Mouse (Mus musculus) E14TG2a.4 (cell line): ENCODE measurements around the gene Fam227a.
"Not testable (repeated sequence)": the region's sequence is repeated elsewhere in the genome, so short reads cannot be mapped to it uniquely, and the experiment has no call there.

ENCODE experiments used
- H3K27me3 ChIP-seq: 2 replicates; pipeline ENCODE4 v1.6.1; 2014; ENCODE audit warnings: low read length, control low read depth; ENCODE audit not compliant: insufficient read depth
- H3K36me3 ChIP-seq: 2 replicates; pipeline ENCODE4 v1.6.1; 2014; ENCODE audit warnings: low read length, control low read depth; ENCODE audit not compliant: insufficient read depth
- H3K4me1 ChIP-seq: replicated peaks from 2 replicates; pipeline ENCODE4 v1.6.1; 2014; ENCODE audit warnings: low read depth, low read length, control low read depth
- H3K4me3 ChIP-seq: replicated peaks from 2 replicates; pipeline ENCODE4 v1.5.1; 2014; ENCODE audit warnings: mild to moderate bottlenecking, low read length
- H3K9me3 ChIP-seq: 2 replicates; pipeline ENCODE4 v1.6.1; 2014; ENCODE audit warnings: low read length, control low read depth
- CTCF ChIP-seq: conservative IDR thresholded peaks from 2 replicates; pipeline ENCODE4 v1.5.1; 2014; ENCODE audit warnings: low read length
- NANOG ChIP-seq: IDR thresholded peaks from 2 replicates; pipeline ENCODE4 v1.6.1; 2014; ENCODE audit warnings: borderline replicate concordance, low read length, mixed read lengths
- POU5F1 ChIP-seq: IDR thresholded peaks from 2 replicates; pipeline ENCODE4 v1.6.1; 2014; ENCODE audit warnings: low read length, borderline replicate concordance

Fam227a gene

DNA sequence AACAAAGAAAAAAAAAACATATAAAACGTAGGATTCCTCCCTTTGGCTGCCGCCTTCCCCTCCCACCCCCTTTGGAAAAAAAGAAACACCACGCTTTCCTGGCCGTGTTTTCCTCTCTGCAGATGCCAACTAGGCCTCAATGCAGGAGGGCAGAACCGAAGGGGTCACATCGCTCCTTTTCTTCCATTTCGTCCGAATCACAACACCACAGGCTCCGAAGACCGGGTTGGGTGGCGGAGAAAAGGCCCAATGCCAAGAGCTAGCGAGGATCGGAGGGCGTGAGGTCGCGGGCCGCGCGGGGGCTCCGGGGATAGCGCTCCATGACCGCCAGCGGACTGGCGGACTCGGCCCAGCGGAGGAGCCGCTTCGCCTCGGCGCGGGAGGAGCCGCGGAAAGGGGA lies 28.4 kb upstream of the Fam227a start:
- H3K36me3 ChIP-seq = peaks cover 43% of the 10 kb centered on the region
- no peaks in the 10 kb centered on the region for H3K27me3 ChIP-seq
- H3K4me3 ChIP-seq = peak overlapping the region; percentile 93
- TF ChIP-seq NANOG (no peak), POU5F1 (no peak), CTCF (no peak)
- H3K9me3 ChIP-seq = no peaks in the 10 kb centered on the region
- H3K4me1 ChIP-seq = peaks cover 74% of the 10 kb centered on the region

DNA sequence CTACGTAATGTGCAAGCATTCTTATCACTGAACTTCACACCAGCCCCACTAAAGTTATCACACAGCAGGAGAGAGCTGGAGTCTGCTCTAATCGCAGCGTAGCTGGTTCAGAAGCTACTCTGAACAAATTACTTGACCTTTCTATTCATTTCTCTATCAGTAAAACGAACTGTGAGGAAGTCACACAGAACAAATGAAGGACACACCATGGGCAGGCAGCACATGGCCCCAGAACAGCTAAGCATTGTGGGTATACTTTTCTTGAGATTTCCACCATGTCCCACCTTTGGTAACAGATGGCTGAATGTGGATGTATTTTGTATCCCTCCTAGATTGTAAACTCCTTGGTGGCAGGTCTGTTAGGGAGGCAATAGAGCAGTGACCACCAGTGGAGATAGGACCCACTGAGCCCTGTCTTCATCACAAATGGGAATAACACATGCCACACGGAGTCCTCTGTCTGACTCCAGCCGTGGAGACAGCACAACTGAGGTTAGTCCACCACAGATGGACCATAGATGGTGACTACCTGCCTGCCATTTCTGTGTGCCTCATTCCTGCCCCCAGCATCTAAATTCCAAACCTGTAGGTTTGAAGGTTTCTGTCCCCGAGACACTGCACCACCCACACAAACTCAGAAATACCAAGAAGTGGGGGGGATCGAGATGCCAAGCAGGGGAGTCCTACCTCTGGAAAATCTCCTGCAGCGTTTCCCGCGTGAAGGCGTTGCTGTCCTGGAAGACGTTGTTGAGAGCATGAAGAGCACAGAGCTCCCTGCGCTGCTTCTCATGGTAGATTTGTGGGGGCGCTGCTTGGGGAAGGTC lies 27.5 kb upstream of the Fam227a start:
- Histone ChIP-seq H3K9me3 (no peaks in the 10 kb centered on the region), H3K36me3 (peaks cover 46% of the 10 kb centered on the region), H3K27me3 (no peaks in the 10 kb centered on the region), H3K4me3 (peak overlapping the region; percentile 93), H3K4me1 (peaks cover 75% of the 10 kb centered on the region)
- TF ChIP-seq POU5F1 (no peak), NANOG (no peak), CTCF (no peak)

DNA sequence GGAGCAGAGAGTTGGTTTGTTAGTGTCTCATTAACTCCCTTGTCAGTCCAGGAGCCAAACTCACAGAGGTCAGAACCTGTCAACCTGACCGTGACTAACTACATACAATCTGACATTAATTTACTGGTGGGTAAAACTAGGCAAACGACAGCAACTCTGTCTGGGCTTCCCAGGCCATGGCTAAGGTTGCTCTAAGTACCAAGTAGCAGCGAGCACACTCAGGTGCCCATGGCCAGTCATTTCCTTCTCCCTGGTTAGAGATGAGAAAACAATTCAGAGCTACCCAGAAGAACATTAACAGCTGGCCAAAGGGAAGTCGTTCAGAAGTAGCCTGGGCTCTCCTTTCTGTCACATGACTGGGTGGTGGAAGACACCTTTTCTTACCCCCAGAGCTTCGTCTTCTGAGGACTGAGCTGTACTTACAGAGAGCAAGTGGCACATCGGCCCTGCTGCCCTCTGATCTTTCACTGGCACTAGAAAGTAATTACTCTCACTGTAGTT lies 26.4 kb upstream of the Fam227a start:
- Histone ChIP-seq H3K36me3 (peaks cover 55% of the 10 kb centered on the region), H3K4me1 (peaks cover 86% of the 10 kb centered on the region), H3K9me3 (no peaks in the 10 kb centered on the region), H3K27me3 (no peaks in the 10 kb centered on the region), H3K4me3 (peak overlapping the region; percentile 10; the same call in 1 of the 2 replicates)
- TF ChIP-seq POU5F1 (no peak), NANOG (no peak), CTCF (no peak)

DNA sequence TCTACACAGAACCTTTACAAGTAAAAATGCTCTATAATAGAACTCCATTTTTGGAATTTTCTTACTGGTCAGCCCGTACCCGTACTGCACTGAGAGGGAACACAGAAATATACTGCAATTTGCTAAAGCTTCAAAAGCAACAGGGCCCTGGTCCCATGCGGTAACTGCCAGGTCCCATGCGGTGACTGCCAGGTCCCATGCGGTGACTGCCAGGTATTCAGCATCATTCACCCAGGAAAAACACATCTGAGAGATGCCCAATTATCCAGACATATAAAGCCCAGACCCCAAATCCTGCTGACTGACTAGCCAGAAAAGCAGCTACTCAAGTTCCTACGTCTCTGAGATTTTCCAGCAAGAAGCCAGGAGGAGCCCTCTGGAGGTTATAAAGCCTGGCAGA lies 25.9 kb upstream of the Fam227a start:
- peaks cover 83% of the 10 kb centered on the region for H3K4me1 ChIP-seq
- no peaks in the 10 kb centered on the region for H3K9me3 ChIP-seq
- peak overlapping the region; percentile 10; the same call in 1 of the 2 replicates for H3K4me3 ChIP-seq
- no peak for TF ChIP-seq NANOG
- TF ChIP-seq CTCF = no peak
- no peak for TF ChIP-seq POU5F1
- peaks cover 58% of the 10 kb centered on the region for H3K36me3 ChIP-seq
- no peaks in the 10 kb centered on the region for H3K27me3 ChIP-seq

DNA sequence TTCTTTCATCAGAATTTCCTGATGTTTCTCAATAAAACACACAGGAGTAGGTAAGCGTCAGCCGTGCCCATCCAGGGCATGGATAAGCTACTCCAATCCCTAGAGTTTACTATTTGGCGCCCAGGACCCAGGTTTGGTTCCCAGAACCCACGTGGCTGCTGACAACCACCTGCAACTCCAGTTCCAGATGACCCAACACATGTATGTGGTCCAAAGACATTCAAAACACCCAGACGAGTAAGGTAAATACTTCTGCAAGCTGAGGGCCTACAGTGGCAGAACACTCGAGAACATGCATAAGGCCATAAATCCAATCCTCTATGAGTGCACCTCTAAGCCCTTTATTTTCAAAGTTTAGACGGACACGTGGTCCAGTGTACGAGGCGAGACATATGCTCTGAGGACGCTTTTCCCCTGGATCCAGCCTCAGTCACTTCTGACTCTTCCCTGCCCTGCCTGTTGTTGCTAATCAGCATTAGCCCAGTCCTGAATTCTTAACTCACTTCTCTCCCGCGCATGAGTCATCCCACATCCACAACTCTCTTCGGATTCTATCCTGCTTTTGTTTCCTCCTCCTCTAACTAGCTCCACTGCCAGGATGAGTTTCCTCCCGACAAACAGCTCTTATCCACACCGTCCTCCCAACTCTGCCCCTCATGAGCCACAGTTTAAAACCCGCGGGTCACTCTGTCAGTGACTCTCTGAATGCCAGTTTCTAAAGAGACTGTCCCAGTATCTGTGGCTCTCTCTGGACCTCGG lies 25.1 kb upstream of the Fam227a start:
- Histone ChIP-seq H3K4me1 (peaks cover 82% of the 10 kb centered on the region), H3K4me3 (no peak overlapping the region), H3K9me3 (no peaks in the 10 kb centered on the region), H3K36me3 (peaks cover 64% of the 10 kb centered on the region), H3K27me3 (no peaks in the 10 kb centered on the region)
- TF ChIP-seq NANOG (no peak), POU5F1 (no peak), CTCF (no peak)

DNA sequence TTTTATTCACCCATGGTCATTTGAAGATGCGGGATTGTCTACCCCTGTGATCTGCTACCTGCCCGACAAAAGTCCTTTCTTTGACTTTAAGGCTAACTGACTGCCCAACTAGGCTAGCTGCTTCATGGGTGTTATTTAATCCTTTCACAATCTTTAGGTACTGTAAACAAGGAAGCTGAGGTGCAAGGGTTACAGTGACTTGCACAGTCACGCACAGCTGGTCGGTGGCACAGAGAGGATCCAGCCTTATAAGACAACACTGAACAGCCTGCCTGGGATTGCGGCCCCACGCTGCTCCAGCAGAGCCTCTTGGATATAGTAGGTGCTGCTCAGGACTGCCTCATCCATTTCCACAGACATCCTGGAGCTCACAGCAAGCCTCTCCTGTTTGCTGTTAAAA lies 24.4 kb upstream of the Fam227a start:
- TF ChIP-seq NANOG = no peak
- TF ChIP-seq POU5F1 = no peak
- TF ChIP-seq CTCF = no peak

DNA sequence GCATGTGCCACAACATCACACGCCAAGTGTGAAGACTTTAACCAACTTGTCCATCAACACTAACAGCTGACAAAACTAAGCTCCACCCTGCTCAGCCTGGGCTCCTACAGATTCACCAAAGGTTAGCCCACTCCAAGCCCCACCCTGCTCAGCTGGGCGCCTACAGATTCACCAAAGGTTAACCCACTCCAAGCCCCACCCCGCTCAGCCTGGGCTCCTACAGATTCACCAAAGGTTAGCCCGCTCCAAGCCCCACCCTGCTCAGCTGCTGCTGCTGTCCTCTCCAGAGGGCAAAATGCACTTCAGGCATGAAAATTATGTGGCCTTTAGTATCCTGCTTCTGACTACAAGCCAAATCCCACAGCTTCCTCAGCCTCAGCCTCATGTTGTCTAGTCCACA lies 23.2 kb upstream of the Fam227a start:
- TF ChIP-seq NANOG (no peak), POU5F1 (no peak), CTCF (no peak)
- Histone ChIP-seq H3K27me3 (no peaks in the 10 kb centered on the region), H3K36me3 (peaks cover 79% of the 10 kb centered on the region), H3K4me3 (peak overlapping the region; percentile 26; the same call in 1 of the 2 replicates), H3K4me1 (peaks cover 78% of the 10 kb centered on the region), H3K9me3 (no peaks in the 10 kb centered on the region)

More for the DNA sequence above, 24.4 kb upstream of the Fam227a start:
- Histone ChIP-seq H3K4me3 (no peak overlapping the region), H3K27me3 (no peaks in the 10 kb centered on the region), H3K4me1 (peaks cover 79% of the 10 kb centered on the region), H3K9me3 (no peaks in the 10 kb centered on the region), H3K36me3 (peaks cover 67% of the 10 kb centered on the region)

DNA sequence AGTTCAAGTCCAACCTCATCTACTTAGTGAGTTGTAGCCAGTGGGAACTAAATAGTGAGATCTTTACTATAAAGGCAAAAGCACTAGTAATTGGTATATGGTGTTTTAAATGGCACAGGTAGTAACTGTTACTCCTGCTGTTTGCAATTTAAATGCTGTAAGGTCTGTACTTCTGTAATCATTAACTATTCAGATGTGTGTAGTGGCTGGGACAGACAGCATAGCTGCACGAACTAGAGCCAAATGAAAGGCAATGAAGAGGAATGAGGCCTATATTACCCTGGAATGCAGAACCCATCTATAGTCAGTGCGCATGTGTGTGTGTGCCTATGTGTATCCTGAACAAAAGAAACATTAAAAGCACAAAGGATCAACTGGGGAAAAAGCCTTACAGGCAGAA lies 19.2 kb upstream of the Fam227a start:
- no peaks in the 10 kb centered on the region for H3K9me3 ChIP-seq
- H3K4me1 ChIP-seq = peaks cover 66% of the 10 kb centered on the region
- TF ChIP-seq NANOG (no peak), POU5F1 (no peak), CTCF (no peak)
- H3K4me3 ChIP-seq = no peak overlapping the region
- H3K27me3 ChIP-seq = no peaks in the 10 kb centered on the region
- peaks cover 83% of the 10 kb centered on the region for H3K36me3 ChIP-seq

DNA sequence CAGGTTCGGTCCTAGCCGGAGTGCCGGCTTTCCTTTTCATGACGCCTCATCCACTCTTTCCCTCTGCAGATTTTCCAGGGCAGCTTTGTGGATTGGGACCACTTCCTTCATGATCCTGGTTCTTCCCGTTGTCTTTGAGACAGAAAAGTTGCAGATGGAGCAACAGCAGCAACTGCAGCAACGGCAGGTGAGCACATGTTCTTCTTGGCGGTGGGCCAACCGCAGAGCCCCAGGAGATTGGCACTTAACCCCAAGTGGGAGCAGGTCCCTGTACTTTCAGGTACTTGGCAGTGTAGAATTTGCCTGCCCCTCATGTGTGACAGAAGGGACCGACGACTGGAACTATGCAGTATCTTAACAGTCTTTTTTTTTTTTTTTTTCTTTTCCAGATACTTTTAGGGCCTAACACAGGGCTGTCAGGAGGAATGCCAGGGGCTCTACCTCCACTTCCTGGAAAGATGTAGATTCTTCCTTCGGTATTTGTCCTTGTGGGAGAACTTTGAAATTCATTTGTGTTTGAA lies 13.1 kb upstream of the Fam227a start:
- H3K36me3 ChIP-seq = peaks cover 66% of the 10 kb centered on the region
- H3K27me3 ChIP-seq, H3K9me3 ChIP-seq: not testable (repeated sequence)
- H3K4me1 ChIP-seq = peaks cover 59% of the 10 kb centered on the region
- peak overlapping the region; percentile 97 for H3K4me3 ChIP-seq
